Mouse (Mus musculus) testis, adult 2 months (tissue): ENCODE data around the gene Ulk4.

Experiments
- CTCF ChIP-seq: fragments of 200-500 bp; IDR thresholded peaks from 2 replicates; pipeline ENCODE4 v1.5.1; 2012; ENCODE audit warnings: low read depth, mild to moderate bottlenecking, inconsistent platforms, low read length, moderate library complexity; ENCODE audit not compliant: control insufficient read depth, insufficient read depth, insufficient replicate concordance
- POLR2A ChIP-seq: fragments of 200-500 bp; IDR thresholded peaks from 2 replicates; pipeline ENCODE4 v1.6.1; 2012; ENCODE audit warnings: low read depth, mild to moderate bottlenecking, inconsistent platforms, low read length, moderate library complexity; ENCODE audit not compliant: control insufficient read depth

DNA sequence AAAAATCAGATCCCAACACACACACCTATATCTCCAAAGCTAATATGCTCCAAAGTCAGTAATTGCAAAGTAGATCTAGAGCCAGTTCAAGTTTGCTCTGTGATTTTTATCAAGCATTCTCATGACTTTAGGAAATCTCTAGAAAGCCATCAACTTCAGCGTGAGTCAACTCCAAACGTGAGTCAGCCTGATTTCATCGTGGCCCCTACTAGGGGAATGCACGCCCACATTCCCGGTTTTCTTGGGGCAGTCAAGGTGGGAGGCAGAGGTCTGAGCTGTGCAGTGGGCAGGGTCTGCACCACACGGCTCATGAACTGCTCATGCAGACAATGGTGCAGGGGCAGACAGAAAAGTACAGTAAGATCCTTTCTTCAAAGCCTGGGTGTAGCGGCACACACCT lies 271.0 kb downstream of the Ulk4 start:
- TF ChIP-seq CTCF (no peak), POLR2A (no peak)
